Mouse (Mus musculus): ENCODE data around the gene Slc25a17. TPM values are rescaled to one million over a fixed set of nuclear protein-coding genes. Genes with fewer than 3 reads are reported as not detected.

Gene Slc25a17
- 131 and 133 TPM in 2 replicates for polyA plus RNA-seq (2015; fragmentation: Nextera tagmentation; extraction: Ambion mirVana)

DNA sequence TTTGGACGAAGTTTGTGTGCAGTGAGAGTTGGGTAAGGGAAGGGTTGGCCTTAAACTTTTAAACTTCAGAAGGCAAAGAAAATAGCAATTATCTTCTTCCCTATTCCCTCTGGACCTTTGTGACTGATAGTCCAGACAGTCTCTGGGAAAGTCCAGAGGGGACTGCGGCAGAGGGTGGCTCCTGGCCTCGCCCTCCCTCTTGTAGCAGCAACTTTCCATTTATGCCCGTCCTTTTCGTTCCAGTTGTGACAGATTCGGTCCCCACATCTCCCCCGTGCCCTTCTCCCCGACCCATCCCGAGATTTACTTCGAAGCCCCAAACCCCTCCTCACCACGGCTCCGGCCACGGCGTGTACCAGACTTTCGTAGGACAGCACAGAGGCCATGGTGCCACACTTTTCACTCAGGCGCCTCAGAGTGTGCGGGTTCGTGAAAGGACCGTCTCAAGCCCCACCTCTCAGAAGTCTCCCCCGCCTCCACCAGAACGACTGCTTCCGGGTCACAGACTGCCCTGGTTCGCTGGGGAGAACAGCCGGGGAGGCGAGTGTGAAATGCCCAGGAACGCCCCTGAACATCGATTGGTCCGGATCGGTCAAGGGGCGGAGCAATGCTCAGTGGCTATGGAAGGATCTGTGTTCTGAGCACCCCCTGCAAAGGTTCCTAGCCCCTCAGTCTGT is at the start of gene Slc25a17:
Gene Slc25a17, minus strand, starts transcription at position 468 of the 677 bp plus-strand sequence.
- H3K4me2 ChIP-seq (ENCODE audit: low read length), result peak within 1 kb of the TSS; percentile 85
- no peaks in the 10 kb centered on the region for H3K9me3 ChIP-seq (ENCODE audit: control insufficient read depth, low read length)
- H3K4me3 ChIP-seq (ENCODE audit: low read length), result peak within 1 kb of the TSS; percentile 79
- peaks cover 13% of the 10 kb centered on the region for H3K4me1 ChIP-seq (ENCODE audit: control insufficient read depth, insufficient read depth, low read depth, low read length)
- WGBS, result under 1% methylated on average over 30 of the region's 30 CpGs
- peak within 1 kb of the TSS; percentile 80 for H3K27ac ChIP-seq (ENCODE audit: low read depth, low read length)
- peaks cover 16% of the 10 kb centered on the region for H3K36me3 ChIP-seq (ENCODE audit: control insufficient read depth, insufficient read depth, low read length)
- H3K9ac ChIP-seq (ENCODE audit: low read depth, low read length), result peak within 1 kb of the TSS; percentile 83
- ATAC-seq, result peak; percentile 99
- H3K27me3 ChIP-seq (replicated peaks; ENCODE audit: control insufficient read depth, insufficient read depth, low read length), result no peaks in the 10 kb centered on the region

DNA sequence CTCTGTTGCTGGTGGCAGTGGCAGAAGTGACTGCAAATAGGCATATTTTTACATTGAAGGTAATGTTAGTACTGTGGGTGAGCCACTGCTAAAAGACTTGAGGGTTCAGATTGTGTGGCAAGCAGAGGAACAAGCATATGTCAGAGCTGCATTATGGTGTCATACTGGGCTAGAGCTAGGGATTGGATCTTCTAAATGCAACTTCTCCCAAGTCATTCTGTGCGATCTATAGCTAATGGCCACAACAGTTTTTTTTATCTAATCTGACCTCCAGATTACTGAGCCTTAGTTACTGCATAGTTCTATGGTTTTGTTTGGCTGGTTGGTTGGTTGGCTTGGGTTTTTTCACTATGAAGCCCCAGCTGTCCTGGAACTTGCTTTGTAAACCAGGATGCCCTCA is 47.6 kb upstream of the Slc25a17 start, which contains the start of gene Dnajb7:
Gene Dnajb7, minus strand, starts transcription at position 101 of the 400 bp plus-strand sequence.
- no peak for ATAC-seq
- no peak within 1 kb of the TSS for H3K4me2 ChIP-seq (ENCODE audit: low read length)
- no peak within 1 kb of the TSS for H3K4me3 ChIP-seq (ENCODE audit: low read length)
- H3K9me3 ChIP-seq (ENCODE audit: control insufficient read depth, low read length), result no peaks in the 10 kb centered on the region
- H3K27me3 ChIP-seq (replicated peaks; ENCODE audit: control insufficient read depth, insufficient read depth, low read length), result no peaks in the 10 kb centered on the region
- H3K27ac ChIP-seq (ENCODE audit: low read depth, low read length), result no peak within 1 kb of the TSS
- H3K36me3 ChIP-seq (ENCODE audit: control insufficient read depth, insufficient read depth, low read length), result no peaks in the 10 kb centered on the region
- no peak within 1 kb of the TSS for H3K9ac ChIP-seq (ENCODE audit: low read depth, low read length)
- H3K4me1 ChIP-seq (ENCODE audit: control insufficient read depth, insufficient read depth, low read depth, low read length), result no peaks in the 10 kb centered on the region
- WGBS, result 100% methylated on average over 1 of the region's 1 CpGs

DNA sequence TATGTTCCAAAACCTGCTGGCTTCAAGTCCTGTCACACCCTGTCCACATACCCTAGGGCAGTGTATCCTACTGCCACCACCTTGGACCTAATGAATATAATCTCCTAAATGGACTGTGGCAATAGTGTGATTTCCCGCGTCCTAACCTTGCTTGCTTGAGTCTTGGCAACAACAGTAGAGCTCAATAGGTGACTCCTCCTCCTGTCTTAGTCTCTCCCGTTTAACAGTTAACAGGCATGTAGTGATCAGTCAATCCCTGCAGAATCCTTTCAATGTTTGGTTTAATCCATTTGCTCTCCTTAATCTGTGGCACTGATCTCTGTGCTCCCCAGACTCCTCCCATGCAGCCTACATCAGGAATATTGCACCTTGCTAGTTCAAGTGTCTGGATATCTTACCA is 44.4 kb upstream of the Slc25a17 start:
- Histone ChIP-seq H3K27ac (ENCODE audit: low read depth, low read length) (no peak overlapping the region), H3K4me2 (ENCODE audit: low read length) (no peak overlapping the region), H3K9me3 (ENCODE audit: control insufficient read depth, low read length) (no peaks in the 10 kb centered on the region), H3K9ac (ENCODE audit: low read depth, low read length) (no peak overlapping the region), H3K4me3 (ENCODE audit: low read length) (no peak overlapping the region), H3K27me3 (replicated peaks; ENCODE audit: control insufficient read depth, insufficient read depth, low read length) (no peaks in the 10 kb centered on the region), H3K36me3 (ENCODE audit: control insufficient read depth, insufficient read depth, low read length) (no peaks in the 10 kb centered on the region), H3K4me1 (ENCODE audit: control insufficient read depth, insufficient read depth, low read depth, low read length) (peaks cover 7% of the 10 kb centered on the region)
- no peak for ATAC-seq
- WGBS, result 93% methylated on average over 3 of the region's 3 CpGs

DNA sequence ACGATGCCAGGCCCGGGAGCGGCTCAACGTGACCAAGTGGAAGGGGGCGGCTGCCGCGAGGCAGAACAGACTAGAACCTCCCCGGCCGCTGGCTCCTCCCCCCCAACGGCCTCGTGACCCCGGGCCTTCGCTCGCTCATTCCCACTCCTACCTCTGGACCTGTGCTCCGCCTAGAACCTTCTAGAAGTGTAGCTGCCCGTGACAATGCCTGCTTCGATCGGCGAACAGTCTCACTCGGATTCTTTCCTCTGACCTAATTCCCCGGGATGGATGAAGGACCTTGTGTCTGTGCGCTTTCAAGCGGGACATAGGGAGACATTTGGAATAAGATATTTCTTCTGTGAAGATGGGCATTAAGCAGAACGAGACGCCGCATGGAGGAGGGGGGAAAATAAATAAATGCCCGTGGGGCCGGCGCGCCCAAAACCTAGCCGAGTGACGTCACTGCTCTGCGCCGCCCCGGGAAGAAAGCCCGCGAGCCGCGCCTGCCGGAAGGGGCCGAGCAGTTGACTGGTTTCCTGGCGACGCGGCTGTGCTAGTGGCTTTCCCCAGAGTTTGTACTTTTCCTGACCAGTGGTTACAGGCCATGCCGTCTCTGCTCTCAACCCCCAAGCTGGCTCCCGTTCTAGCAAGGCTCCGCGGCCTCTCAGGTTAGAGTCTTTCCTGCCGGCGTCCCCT is 39.2 kb upstream of the Slc25a17 start, which contains the start of the genes St13 and Xpnpep3:
Gene St13, minus strand, starts transcription at position 440 of the 678 bp plus-strand sequence.
Gene Xpnpep3, plus strand, starts transcription at position 501 of the 678 bp plus-strand sequence.
- Histone ChIP-seq H3K27ac (ENCODE audit: low read depth, low read length) (peak within 1 kb of the TSS; percentile 96), H3K4me2 (ENCODE audit: low read length) (peak within 1 kb of the TSS; percentile 84), H3K27me3 (replicated peaks; ENCODE audit: control insufficient read depth, insufficient read depth, low read length) (no peaks in the 10 kb centered on the region), H3K4me3 (ENCODE audit: low read length) (peak within 1 kb of the TSS; percentile 99), H3K4me1 (ENCODE audit: control insufficient read depth, insufficient read depth, low read depth, low read length) (peaks cover 25% of the 10 kb centered on the region), H3K9ac (ENCODE audit: low read depth, low read length) (peak within 1 kb of the TSS; percentile 94), H3K9me3 (ENCODE audit: control insufficient read depth, low read length) (no peaks in the 10 kb centered on the region), H3K36me3 (ENCODE audit: control insufficient read depth, insufficient read depth, low read length) (no peaks in the 10 kb centered on the region; the same call in 1 of the 2 replicates)
- ATAC-seq, result peak; percentile 99
- whole genome bisulfite sequencing, result under 1% methylated on average over 50 of the region's 50 CpGs

DNA sequence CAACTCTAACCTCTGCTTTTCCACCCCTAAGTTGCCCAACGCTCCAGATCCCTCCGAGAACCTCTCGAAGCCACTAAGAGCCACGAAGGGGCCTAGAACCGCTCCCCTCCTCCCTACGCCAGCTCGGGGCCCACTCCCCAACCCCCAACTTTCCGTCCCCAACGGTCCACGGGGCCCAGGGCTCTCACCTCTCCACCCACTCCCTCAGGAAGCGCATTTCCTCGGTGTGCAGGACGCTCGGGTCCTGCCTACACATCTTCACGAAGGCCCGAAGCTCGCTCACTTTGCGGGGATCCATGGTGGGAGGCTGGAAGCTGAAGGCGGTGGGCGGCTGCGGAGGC is 38.7 kb upstream of the Slc25a17 start:
- Histone ChIP-seq H3K9ac (ENCODE audit: low read depth, low read length) (peak overlapping the region; percentile 94), H3K4me1 (ENCODE audit: control insufficient read depth, insufficient read depth, low read depth, low read length) (peaks cover 25% of the 10 kb centered on the region), H3K27ac (ENCODE audit: low read depth, low read length) (peak overlapping the region; percentile 96), H3K4me3 (ENCODE audit: low read length) (peak overlapping the region; percentile 99), H3K36me3 (ENCODE audit: control insufficient read depth, insufficient read depth, low read length) (no peaks in the 10 kb centered on the region; the same call in 1 of the 2 replicates), H3K27me3 (replicated peaks; ENCODE audit: control insufficient read depth, insufficient read depth, low read length) (no peaks in the 10 kb centered on the region), H3K9me3 (ENCODE audit: control insufficient read depth, low read length) (no peaks in the 10 kb centered on the region), H3K4me2 (ENCODE audit: low read length) (peak overlapping the region; percentile 82)
- no peak for ATAC-seq
- WGBS, result 0% methylated on average over 21 of the region's 21 CpGs

DNA sequence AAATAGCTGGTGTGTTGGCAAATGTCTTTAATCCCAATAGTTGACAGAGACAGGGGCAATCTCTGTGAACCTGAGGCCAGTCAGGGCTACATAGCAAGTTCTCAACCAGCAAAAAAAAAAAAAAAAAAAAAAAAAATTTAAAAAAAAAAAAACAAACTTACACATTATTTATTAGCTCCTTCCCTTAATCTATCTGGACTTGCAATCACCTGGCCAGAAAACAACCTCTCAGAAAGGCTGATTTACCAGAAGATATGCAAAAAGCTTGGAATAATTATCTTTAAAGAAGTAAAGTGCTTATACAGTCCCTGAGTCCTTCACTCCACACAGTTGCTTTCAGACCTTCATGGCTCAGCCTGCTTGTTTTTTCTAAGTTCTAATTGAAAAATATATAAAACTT is 37.6 kb upstream of the Slc25a17 start:
- Histone ChIP-seq H3K9me3 (ENCODE audit: control insufficient read depth, low read length) (no peaks in the 10 kb centered on the region), H3K27ac (ENCODE audit: low read depth, low read length) (no peak overlapping the region), H3K4me1 (ENCODE audit: control insufficient read depth, insufficient read depth, low read depth, low read length) (peaks cover 25% of the 10 kb centered on the region), H3K27me3 (replicated peaks; ENCODE audit: control insufficient read depth, insufficient read depth, low read length) (no peaks in the 10 kb centered on the region), H3K36me3 (ENCODE audit: control insufficient read depth, insufficient read depth, low read length) (no peaks in the 10 kb centered on the region; the same call in 1 of the 2 replicates), H3K4me3 (ENCODE audit: low read length) (peak overlapping the region; percentile 99), H3K4me2 (ENCODE audit: low read length) (peak overlapping the region; percentile 82), H3K9ac (ENCODE audit: low read depth, low read length) (peak overlapping the region; percentile 94; the same call in 1 of the 2 replicates)
- ATAC-seq, result no peak

DNA sequence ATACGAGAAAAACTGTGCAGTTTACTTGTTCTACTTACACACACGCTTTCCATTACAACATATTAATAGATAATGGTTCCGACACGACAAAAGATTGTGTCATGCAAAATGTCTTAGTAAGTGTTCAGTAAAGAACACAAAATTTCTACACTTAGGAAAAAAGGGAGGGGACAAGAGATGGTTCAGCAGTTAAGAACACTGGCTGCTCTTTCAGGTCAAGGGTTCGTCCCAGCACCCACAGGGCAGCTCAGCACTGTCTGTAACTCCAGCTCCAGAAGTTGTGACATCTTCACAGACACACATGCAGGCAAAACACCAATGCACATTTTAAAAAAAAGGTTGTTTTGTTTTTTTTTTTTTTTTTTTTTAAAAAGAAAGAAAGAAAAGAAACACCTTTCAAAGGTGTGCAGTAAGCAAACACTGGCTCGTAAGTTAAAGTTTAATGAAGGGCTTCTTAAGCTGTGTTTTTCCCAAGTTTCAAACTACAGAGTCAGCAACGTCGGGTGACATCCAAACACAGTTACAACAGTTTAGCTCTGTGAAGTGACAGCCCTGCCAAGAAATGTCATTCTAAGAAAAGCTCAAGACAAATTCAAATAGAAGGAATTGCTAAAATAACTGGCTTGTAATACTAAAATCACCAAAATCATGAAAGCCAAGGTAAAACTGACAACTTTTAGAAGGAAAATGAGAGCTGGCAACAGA is 33.8 kb upstream of the Slc25a17 start:
- H3K9me3 ChIP-seq (ENCODE audit: control insufficient read depth, low read length), result no peaks in the 10 kb centered on the region
- peaks cover 18% of the 10 kb centered on the region for H3K4me1 ChIP-seq (ENCODE audit: control insufficient read depth, insufficient read depth, low read depth, low read length)
- WGBS, result 88% methylated on average over 8 of the region's 8 CpGs
- no peak overlapping the region for H3K27ac ChIP-seq (ENCODE audit: low read depth, low read length)
- H3K4me2 ChIP-seq (ENCODE audit: low read length), result no peak overlapping the region
- H3K4me3 ChIP-seq (ENCODE audit: low read length), result no peak overlapping the region
- ATAC-seq, result no peak
- peaks cover 9% of the 10 kb centered on the region; the same call in 1 of the 2 replicates for H3K36me3 ChIP-seq (ENCODE audit: control insufficient read depth, insufficient read depth, low read length)
- no peaks in the 10 kb centered on the region for H3K27me3 ChIP-seq (replicated peaks; ENCODE audit: control insufficient read depth, insufficient read depth, low read length)
- H3K9ac ChIP-seq (ENCODE audit: low read depth, low read length), result no peak overlapping the region

DNA sequence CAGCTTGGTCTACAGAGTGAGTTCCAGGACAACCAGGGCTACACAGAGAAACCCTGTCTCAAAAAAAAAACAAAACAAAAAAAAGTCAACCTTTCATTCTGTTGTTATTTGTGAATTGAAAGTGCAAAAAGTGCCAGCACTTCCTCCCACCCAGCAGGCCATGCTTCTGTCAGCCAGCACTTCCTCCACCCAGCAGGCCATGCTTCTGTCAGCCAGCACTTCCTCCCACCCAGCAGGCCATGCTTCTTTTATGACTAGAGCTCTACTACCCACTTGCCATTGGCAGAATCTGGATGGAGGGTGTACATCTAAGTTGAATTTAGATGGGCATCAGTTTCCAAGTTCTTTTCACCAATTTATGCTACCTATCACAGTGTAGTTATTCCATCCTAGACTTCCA is 32.4 kb upstream of the Slc25a17 start:
- Histone ChIP-seq H3K9me3 (ENCODE audit: control insufficient read depth, low read length) (no peaks in the 10 kb centered on the region), H3K4me3 (ENCODE audit: low read length) (no peak overlapping the region), H3K27ac (ENCODE audit: low read depth, low read length) (no peak overlapping the region), H3K9ac (ENCODE audit: low read depth, low read length) (no peak overlapping the region), H3K36me3 (ENCODE audit: control insufficient read depth, insufficient read depth, low read length) (peaks cover 14% of the 10 kb centered on the region), H3K4me1 (ENCODE audit: control insufficient read depth, insufficient read depth, low read depth, low read length) (peaks cover 12% of the 10 kb centered on the region), H3K27me3 (replicated peaks; ENCODE audit: control insufficient read depth, insufficient read depth, low read length) (no peaks in the 10 kb centered on the region), H3K4me2 (ENCODE audit: low read length) (no peak overlapping the region)
- ATAC-seq, result no peak

DNA sequence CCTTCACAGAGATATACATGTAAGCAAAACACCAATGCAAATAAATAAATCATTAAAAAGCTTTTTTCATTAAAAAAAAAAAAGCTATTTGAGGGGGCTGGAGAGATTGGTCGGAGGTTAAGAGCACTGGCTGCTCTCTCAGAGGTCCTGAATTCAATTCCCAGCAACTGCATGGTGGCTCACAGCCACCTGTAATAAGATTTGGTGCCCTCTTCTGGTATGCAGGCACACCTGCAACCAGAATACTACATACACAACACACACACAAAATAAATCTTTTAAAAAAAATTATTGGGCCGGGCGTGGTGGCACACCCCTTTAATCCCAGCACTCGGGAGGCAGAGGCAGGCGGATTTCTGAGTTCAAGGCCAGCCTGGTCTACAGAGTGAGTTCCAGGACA is 25.7 kb upstream of the Slc25a17 start:
- ATAC-seq, result no peak
- 97% methylated on average over 5 of the region's 5 CpGs for WGBS
- Histone ChIP-seq H3K4me3 (ENCODE audit: low read length) (no peak overlapping the region), H3K4me2 (ENCODE audit: low read length) (no peak overlapping the region), H3K4me1 (ENCODE audit: control insufficient read depth, insufficient read depth, low read depth, low read length) (no peaks in the 10 kb centered on the region), H3K27ac (ENCODE audit: low read depth, low read length) (no peak overlapping the region), H3K9ac (ENCODE audit: low read depth, low read length) (no peak overlapping the region), H3K9me3 (ENCODE audit: control insufficient read depth, low read length) (no peaks in the 10 kb centered on the region), H3K36me3 (ENCODE audit: control insufficient read depth, insufficient read depth, low read length) (peaks cover 39% of the 10 kb centered on the region), H3K27me3 (replicated peaks; ENCODE audit: control insufficient read depth, insufficient read depth, low read length) (no peaks in the 10 kb centered on the region)
